Mouse (Mus musculus) MEL (cell line): ENCODE results near the gene Sox6. TPM values are rescaled to one million over a fixed set of nuclear protein-coding genes. Genes with fewer than 3 reads are reported as not detected.

ENCODE experiments used
- DNase-seq: peaks from one replicate; pipeline ENCODE4 v3.0.0; 2011; ENCODE audit warnings: low read depth, low spot score
- H3K27ac ChIP-seq: 2 replicates; pipeline ENCODE4 v1.5.1; 2012; ENCODE audit warnings: low read depth, mild to moderate bottlenecking, control low read depth, low read length, moderate library complexity; ENCODE audit not compliant: control insufficient read depth
- H3K27me3 ChIP-seq, 2 experiments: fragments of 150-350 bp in 1 of 2; sonication (generic) in 1 of 2; 2 replicates each; pipeline ENCODE4 v1.6.1; 2012; ENCODE audit warnings: low read length in 2 of 2, mild to moderate bottlenecking in 2 of 2, improper control_type of control experiment in 1 of 2, moderate library complexity in 1 of 2; ENCODE audit not compliant: insufficient read depth in 2 of 2, control insufficient read depth in 1 of 2
- H3K36me3 ChIP-seq, 2 experiments: 2 replicates each; pipeline ENCODE4 v1.6.1; 2012 to 2014; ENCODE audit warnings: low read length in 2 of 2, improper control_type of control experiment in 1 of 2, inconsistent platforms in 1 of 2, mild to moderate bottlenecking in 1 of 2; ENCODE audit not compliant: insufficient read depth in 2 of 2, control insufficient read depth in 1 of 2
- H3K4me1 ChIP-seq, 2 experiments: fragments of 150-350 bp in 1 of 2; sonication (generic) in 1 of 2; 2 replicates each; pipeline ENCODE4 v1.6.1; 2012; ENCODE audit warnings: low read length in 2 of 2, improper control_type of control experiment in 1 of 2, mild to moderate bottlenecking in 1 of 2; ENCODE audit not compliant: insufficient read depth in 2 of 2, control insufficient read depth in 1 of 2
- H3K4me3 ChIP-seq, 2 experiments: fragments of 150-350 bp in 1 of 2; sonication (generic) in 1 of 2; 2 replicates each; pipeline ENCODE4 v1.5.1; 2012; ENCODE audit warnings: low read depth in 2 of 2, low read length in 2 of 2, mild to moderate bottlenecking in 2 of 2, moderate library complexity in 2 of 2, control low read depth in 1 of 2, improper control_type of control experiment in 1 of 2; ENCODE audit not compliant: control insufficient read depth in 1 of 2, insufficient read depth in 1 of 2
- H3K79me2 ChIP-seq: 2 replicates; pipeline ENCODE4 v1.6.1; 2012; ENCODE audit warnings: mild to moderate bottlenecking, low read length, moderate library complexity; ENCODE audit not compliant: control insufficient read depth, poor library complexity, insufficient read depth
- H3K9ac ChIP-seq: 2 replicates; pipeline ENCODE4 v1.6.1; 2012; ENCODE audit warnings: low read depth, mild to moderate bottlenecking, control low read depth, low read length, moderate library complexity; ENCODE audit not compliant: control insufficient read depth, poor library complexity, severe bottlenecking
- H3K9me3 ChIP-seq: fragments of 150-350 bp; sonication (generic); replicated peaks from 2 replicates; pipeline ENCODE4 v1.6.1; 2012; ENCODE audit warnings: mild to moderate bottlenecking, low read length, improper control_type of control experiment, moderate library complexity; ENCODE audit not compliant: insufficient read depth
- BHLHE40 ChIP-seq: IDR thresholded peaks from 2 replicates; pipeline ENCODE4 v1.6.1; 2012; ENCODE audit warnings: low read depth, mild to moderate bottlenecking, inconsistent platforms, low read length, improper control_type of control experiment, borderline replicate concordance
- CHD1 ChIP-seq: IDR thresholded peaks from 2 replicates; pipeline ENCODE4 v1.6.1; 2012; ENCODE audit warnings: low read depth, mild to moderate bottlenecking, inconsistent platforms, low read length, improper control_type of control experiment
- CHD2 ChIP-seq: IDR thresholded peaks from 2 replicates; pipeline ENCODE4 v1.6.1; 2011; ENCODE audit warnings: low read length, improper control_type of control experiment
- CTCF ChIP-seq, 3 experiments: IDR thresholded peaks in 2 of 3; conservative IDR thresholded peaks in 1 of 3; 2 replicates each; pipeline ENCODE4 v1.5.1; 2011 to 2012; ENCODE audit warnings: low read length in 3 of 3, low read depth in 2 of 3, mild to moderate bottlenecking in 2 of 3, improper control_type of control experiment in 1 of 3, inconsistent platforms in 1 of 3, mixed read lengths in 1 of 3, moderate library complexity in 1 of 3; ENCODE audit not compliant: control insufficient read depth in 1 of 3, insufficient read depth in 1 of 3, poor library complexity in 1 of 3, severe bottlenecking in 1 of 3
- E2F4 ChIP-seq: IDR thresholded peaks from 2 replicates; pipeline ENCODE4 v1.6.1; 2011; ENCODE audit warnings: low read depth, low read length, improper control_type of control experiment, borderline replicate concordance
- ELF1 ChIP-seq: IDR thresholded peaks from 2 replicates; pipeline ENCODE4 v1.6.1; 2014; ENCODE audit warnings: low read depth, mild to moderate bottlenecking, inconsistent platforms, low read length, improper control_type of control experiment, moderate library complexity
- EP300 ChIP-seq, 2 experiments: IDR thresholded peaks; 2 replicates each; pipeline ENCODE4 v1.6.1; 2011; ENCODE audit warnings: improper control_type of control experiment in 2 of 2, low read length in 2 of 2, low read depth in 1 of 2, mild to moderate bottlenecking in 1 of 2
- GABPA ChIP-seq: IDR thresholded peaks from 2 replicates; pipeline ENCODE4 v1.6.1; 2012; ENCODE audit warnings: low read depth, mild to moderate bottlenecking, inconsistent platforms, low read length, improper control_type of control experiment, moderate library complexity
- GATA1 ChIP-seq: IDR thresholded peaks from 2 replicates; pipeline ENCODE4 v1.6.1; 2011; ENCODE audit warnings: low read depth, low read length, improper control_type of control experiment
- HCFC1 ChIP-seq: IDR thresholded peaks from 2 replicates; pipeline ENCODE4 v1.6.1; 2012; ENCODE audit warnings: low read depth, mild to moderate bottlenecking, inconsistent platforms, low read length, improper control_type of control experiment, moderate library complexity
- KAT2A ChIP-seq: conservative IDR thresholded peaks from 2 replicates; pipeline ENCODE4 v1.6.1; 2012; ENCODE audit warnings: low read depth, low read length, improper control_type of control experiment, inconsistent platforms
- MEF2A ChIP-seq: IDR thresholded peaks from 2 replicates; pipeline ENCODE4 v1.6.1; 2014; ENCODE audit warnings: low read depth, mild to moderate bottlenecking, inconsistent platforms, low read length, improper control_type of control experiment; ENCODE audit not compliant: poor library complexity, insufficient replicate concordance, severe bottlenecking; ENCODE audit errors: extremely low read depth
- MYC ChIP-seq: IDR thresholded peaks from 2 replicates; pipeline ENCODE4 v1.6.1; 2011; ENCODE audit warnings: low read depth, mild to moderate bottlenecking, low read length, improper control_type of control experiment, moderate library complexity
- NELFE ChIP-seq: IDR thresholded peaks from 2 replicates; pipeline ENCODE4 v1.6.1; 2011; ENCODE audit warnings: low read depth, low read length, improper control_type of control experiment
- POLR2A ChIP-seq, 2 experiments: IDR thresholded peaks; 2 replicates each; pipeline ENCODE4 v1.6.1; 2011 to 2012; ENCODE audit warnings: low read length in 2 of 2, mild to moderate bottlenecking in 2 of 2, control low read depth in 1 of 2, improper control_type of control experiment in 1 of 2, low read depth in 1 of 2, moderate library complexity in 1 of 2; ENCODE audit not compliant: control insufficient read depth in 1 of 2, insufficient read depth in 1 of 2, poor library complexity in 1 of 2
- POLR2AphosphoS5 ChIP-seq: IDR thresholded peaks from 2 replicates; pipeline ENCODE4 v1.6.1; 2012; ENCODE audit warnings: low read depth, borderline replicate concordance, mild to moderate bottlenecking, inconsistent platforms, low read length, moderate library complexity, mixed read lengths
- RAD21 ChIP-seq: IDR thresholded peaks from 2 replicates; pipeline ENCODE4 v1.6.1; 2011; ENCODE audit warnings: mild to moderate bottlenecking, low read depth, low read length, improper control_type of control experiment
- SIN3A ChIP-seq: IDR thresholded peaks from 2 replicates; pipeline ENCODE4 v1.6.1; 2012; ENCODE audit warnings: low read length, improper control_type of control experiment, inconsistent platforms
- SMC3 ChIP-seq: IDR thresholded peaks from 2 replicates; pipeline ENCODE4 v1.6.1; 2011; ENCODE audit warnings: low read depth, low read length, improper control_type of control experiment
- TAL1 ChIP-seq: IDR thresholded peaks from 2 replicates; pipeline ENCODE4 v1.6.1; 2012; ENCODE audit warnings: mild to moderate bottlenecking, inconsistent platforms, low read length, moderate library complexity, mixed read lengths
- TCF12 ChIP-seq: IDR thresholded peaks from 2 replicates; pipeline ENCODE4 v1.6.1; 2014; ENCODE audit warnings: low read depth, mild to moderate bottlenecking, inconsistent platforms, low read length, improper control_type of control experiment, moderate library complexity
- USF1 ChIP-seq: IDR thresholded peaks from 2 replicates; pipeline ENCODE4 v1.6.1; 2014; ENCODE audit warnings: low read depth, mild to moderate bottlenecking, inconsistent platforms, low read length, improper control_type of control experiment, moderate library complexity
- ZC3H11A ChIP-seq: IDR thresholded peaks from 2 replicates; pipeline ENCODE4 v1.6.1; 2012; ENCODE audit warnings: low read depth, mild to moderate bottlenecking, inconsistent platforms, low read length, improper control_type of control experiment
- ZKSCAN1 ChIP-seq: IDR thresholded peaks from 2 replicates; pipeline ENCODE4 v1.6.1; 2012; ENCODE audit warnings: low read depth, mild to moderate bottlenecking, inconsistent platforms, low read length, improper control_type of control experiment, moderate library complexity
- ZMIZ1 ChIP-seq: IDR thresholded peaks from 2 replicates; pipeline ENCODE4 v1.6.1; 2012; ENCODE audit warnings: low read depth, mild to moderate bottlenecking, inconsistent platforms, low read length, improper control_type of control experiment, moderate library complexity
- polyA plus RNA-seq, 2 experiments: library from polyadenylated mRNA; stranded (reverse) in 1 of 2; unstranded in 1 of 2; fragments of >175 nt in 1 of 2; fragments of >200 nt in 1 of 2; gene quantifications; 2 replicates each; pipeline versions ENCODE4 v1.2.1 to v1.2.4; 2012; ENCODE audit warnings: low replicate concordance in 2 of 2, low read depth in 1 of 2; ENCODE audit not compliant: insufficient read length in 2 of 2, insufficient read depth in 1 of 2, missing spikeins in 1 of 2
- total RNA-seq: library from RNA; depleted of rRNA; stranded (reverse); fragments of 300-350 nt; gene quantifications from 2 replicates; pipeline ENCODE4 v1.2.3, GENCODE M21; 2012

Gene Sox6
- total and polyA plus RNA-seq, 3 experiments: 2.6 to 4.6 TPM; not detected in 1

- H3K27ac ChIP-seq: no peak overlapping the region
- no peaks in the 10 kb centered on the region; a peak in 1 of 4 replicates for H3K4me1 ChIP-seq
- no peak for TF ChIP-seq EP300 (IDR thresholded peaks at IDR 0.05; ENCODE audit: low read depth in 1 of 2, low read length in 2 of 2)
- TF ChIP-seq RAD21: no peak
- no peak for TF ChIP-seq POLR2A (IDR thresholded peaks at IDR 0.05; ENCODE audit: control insufficient read depth in 1 of 2, insufficient read depth in 1 of 2, low read depth in 1 of 2, low read length in 2 of 2, poor library complexity in 1 of 2)
- no peak for TF ChIP-seq KAT2A
- TF ChIP-seq ZMIZ1: no peak
- no peak for TF ChIP-seq GABPA
- TF ChIP-seq CHD2: no peak
- TF ChIP-seq GATA1: no peak
- no peak for TF ChIP-seq TCF12
- TF ChIP-seq ELF1: no peak
- no peak for TF ChIP-seq ZKSCAN1
- TF ChIP-seq POLR2AphosphoS5: no peak
- TF ChIP-seq TAL1: no peak
- TF ChIP-seq SMC3: no peak
- TF ChIP-seq HCFC1: no peak
- TF ChIP-seq MYC: no peak
- TF ChIP-seq CTCF (IDR thresholded peaks at IDR 0.05 in 2 of 3, conservative IDR thresholded peaks at IDR 0.05 in 1 of 3; ENCODE audit: control insufficient read depth in 1 of 3, insufficient read depth in 1 of 3, low read depth in 2 of 3, low read length in 3 of 3, poor library complexity in 1 of 3, severe bottlenecking in 1 of 3): no peak
- TF ChIP-seq USF1: no peak
- no peak for TF ChIP-seq SIN3A
Observed at GRCm38 (mm10) chr7:115953046-115953445, 85.5 kb downstream of the Sox6 start.

DNA sequence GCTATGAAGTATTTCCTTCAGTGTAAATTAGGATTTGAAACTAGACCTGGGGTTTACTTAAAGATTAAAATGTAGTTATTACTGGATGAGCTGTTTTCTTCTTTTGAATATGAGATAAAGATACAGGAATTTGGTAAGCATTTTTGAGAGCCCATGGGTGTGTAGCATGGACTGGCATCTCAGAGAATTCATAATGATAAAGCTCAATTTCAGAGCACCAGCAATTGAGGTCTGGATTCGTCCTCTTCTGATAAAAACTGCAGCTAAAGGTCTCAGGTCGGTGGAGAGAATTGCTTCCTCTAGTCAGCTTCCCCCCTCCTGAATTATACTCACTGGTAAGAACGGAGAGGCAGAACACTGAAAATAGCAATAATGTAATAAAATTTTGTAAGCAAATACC lies 86.4 kb downstream of the Sox6 start:
- TF ChIP-seq EP300 (IDR thresholded peaks at IDR 0.05; ENCODE audit: low read depth in 1 of 2, low read length in 2 of 2): no peak
- no peak for TF ChIP-seq ZC3H11A
- TF ChIP-seq NELFE: no peak
- no peak for TF ChIP-seq MEF2A
- TF ChIP-seq ZMIZ1: no peak
- no peak for TF ChIP-seq CHD1
- TF ChIP-seq BHLHE40: no peak
- no peak for TF ChIP-seq E2F4
- no peak for TF ChIP-seq TAL1
- Histone ChIP-seq H3K79me2 (no peaks in the 10 kb centered on the region), H3K4me1 (no peaks in the 10 kb centered on the region; a peak in 1 of 4 replicates), H3K36me3 (peaks cover 0 to 3% of the 10 kb centered on the region in 2 experiments; a peak in 2 of 4 replicates), H3K9me3 (no peaks in the 10 kb centered on the region), H3K4me3 (no peak overlapping the region), H3K27me3 (no peaks in the 10 kb centered on the region; a peak in 2 of 4 replicates), H3K27ac (no peak overlapping the region), H3K9ac (no peak overlapping the region)
- no peak for DNase-seq

More at GRCm38 (mm10) chr7:115953046-115953445, 85.5 kb downstream of the Sox6 start:
- no peaks in the 10 kb centered on the region; a peak in 1 of 4 replicates for H3K27me3 ChIP-seq
- H3K79me2 ChIP-seq: no peaks in the 10 kb centered on the region
- no peaks in the 10 kb centered on the region for H3K9me3 ChIP-seq
- no peak overlapping the region for H3K4me3 ChIP-seq
- DNase-seq: no peak
- H3K36me3 ChIP-seq: peaks cover 0 to 3% of the 10 kb centered on the region in 2 experiments; a peak in 2 of 4 replicates
- no peak overlapping the region for H3K9ac ChIP-seq
